Mouse (Mus musculus) liver, embryonic 11.5 days (tissue): Measurements from ENCODE around the gene Snrnp40. TPM values are rescaled to one million over a fixed set of nuclear protein-coding genes. Genes with fewer than 3 reads are reported as not detected.

Experiments
- ATAC-seq: fragments of 200-750 bp; cut with Nextera tagmentation; replicated peaks from 2 replicates; pipeline ENCODE4 v1.8.0; 2017; ENCODE audit warnings: moderate number of reproducible peaks, mild to moderate bottlenecking, moderate TSS enrichment, moderate library complexity; ENCODE audit not compliant: low FRiP score
- DNase-seq: peaks from one replicate; pipeline ENCODE4 v3.0.0-alpha.2; 2017; ENCODE audit warnings: low spot score
- H3K27ac ChIP-seq: fragments of 300-500 bp; sonication (generic); 2 replicates; pipeline ENCODE4 v1.5.1; 2014; ENCODE audit warnings: mild to moderate bottlenecking, low read depth, low read length, control low read depth
- H3K27me3 ChIP-seq: fragments of 300-500 bp; sonication (generic); replicated peaks from 2 replicates; pipeline ENCODE4 v1.6.1; 2014; ENCODE audit warnings: low read length, mixed read lengths; ENCODE audit not compliant: control insufficient read depth, insufficient read depth
- H3K36me3 ChIP-seq: fragments of 300-500 bp; sonication (generic); 2 replicates; pipeline ENCODE4 v1.6.1; 2014; ENCODE audit warnings: mild to moderate bottlenecking, low read length, moderate library complexity, mixed read lengths; ENCODE audit not compliant: control insufficient read depth, insufficient read depth
- H3K4me1 ChIP-seq: fragments of 300-500 bp; sonication (generic); replicated peaks from 2 replicates; pipeline ENCODE4 v1.6.1; 2014; ENCODE audit warnings: low read length, mixed read lengths; ENCODE audit not compliant: control insufficient read depth, insufficient read depth
- H3K4me2 ChIP-seq: fragments of 300-500 bp; sonication (generic); 2 replicates; pipeline ENCODE4 v1.6.1; 2014; ENCODE audit warnings: mild to moderate bottlenecking, control low read depth, moderate library complexity
- H3K4me3 ChIP-seq: fragments of 300-500 bp; sonication (generic); 2 replicates; pipeline ENCODE4 v1.5.1; 2014; ENCODE audit warnings: low read depth, low read length, control low read depth
- H3K9ac ChIP-seq: fragments of 300-500 bp; sonication (generic); 2 replicates; pipeline ENCODE4 v1.6.1; 2014; ENCODE audit warnings: low read depth, low read length, control low read depth
- H3K9me3 ChIP-seq: fragments of 300-500 bp; sonication (generic); 2 replicates; pipeline ENCODE4 v1.6.1; 2016; ENCODE audit warnings: low read length, inconsistent platforms, mixed read lengths; ENCODE audit not compliant: control insufficient read depth
- WGBS: fragments of 180-500 bp; shearing (Covaris S2); extraction: QIAGEN DNeasy Blood & Tissue Kit; methylation state at CpG from one replicate; pipeline ENCODE4 v1.1.7; 2014; 5-methylcytosine and 5-hydroxymethylcytosine counted together
- polyA plus RNA-seq: library from polyadenylated mRNA; unstranded; fragments of >200 nt; fragmentation: Nextera tagmentation; extraction: Ambion mirVana; gene quantifications from 2 replicates; pipeline ENCODE4 v1.2.1, GENCODE M21; 2014

Snrnp40 gene
- polyA plus RNA-seq, 1 experiment from 2014 or later, result 151 TPM

- H3K4me2 ChIP-seq, result no peak overlapping the region
- no peak overlapping the region for H3K9ac ChIP-seq
- no peaks in the 10 kb centered on the region for H3K9me3 ChIP-seq
- no peak for ATAC-seq
- peaks cover 28% of the 10 kb centered on the region for H3K36me3 ChIP-seq
- WGBS, result 81% methylated on average over 7 of the region's 7 CpGs
- no peak for DNase-seq
- H3K27ac ChIP-seq, result no peak overlapping the region
- peaks cover 6% of the 10 kb centered on the region for H3K4me1 ChIP-seq
- H3K27me3 ChIP-seq, result no peaks in the 10 kb centered on the region
- no peak overlapping the region for H3K4me3 ChIP-seq
Measured at GRCm38 (mm10) chr4:130322567-130322966, 37.4 kb upstream of the Snrnp40 start.

DNA sequence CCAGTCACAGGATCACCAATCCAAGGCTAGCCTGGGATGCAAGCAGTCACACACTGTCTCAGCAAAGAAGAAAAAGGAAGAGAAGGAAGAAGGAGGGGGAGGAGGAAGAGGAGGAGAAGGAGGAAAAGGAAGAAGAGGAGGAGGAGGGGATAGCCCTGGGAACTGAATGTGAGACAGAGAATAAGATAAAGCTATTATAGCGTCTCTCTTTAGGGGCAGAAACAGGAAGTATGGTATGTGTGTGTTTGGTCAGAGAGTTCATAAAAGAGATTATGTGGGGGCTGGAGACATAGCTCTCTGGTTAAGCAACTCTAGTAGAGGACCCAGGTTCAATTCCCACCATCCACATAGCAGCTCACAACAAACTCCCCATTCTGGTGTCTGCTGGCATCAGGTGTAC, 36.8 kb upstream of the Snrnp40 start:
- WGBS, result 46% methylated on average over 1 of the region's 1 CpGs
- Histone ChIP-seq H3K4me1 (peaks cover 6% of the 10 kb centered on the region), H3K4me2 (no peak overlapping the region), H3K27me3 (no peaks in the 10 kb centered on the region), H3K27ac (no peak overlapping the region), H3K36me3 (peaks cover 31% of the 10 kb centered on the region), H3K4me3 (no peak overlapping the region), H3K9me3 (no peaks in the 10 kb centered on the region), H3K9ac (no peak overlapping the region)
- no peak for ATAC-seq
- no peak for DNase-seq

DNA sequence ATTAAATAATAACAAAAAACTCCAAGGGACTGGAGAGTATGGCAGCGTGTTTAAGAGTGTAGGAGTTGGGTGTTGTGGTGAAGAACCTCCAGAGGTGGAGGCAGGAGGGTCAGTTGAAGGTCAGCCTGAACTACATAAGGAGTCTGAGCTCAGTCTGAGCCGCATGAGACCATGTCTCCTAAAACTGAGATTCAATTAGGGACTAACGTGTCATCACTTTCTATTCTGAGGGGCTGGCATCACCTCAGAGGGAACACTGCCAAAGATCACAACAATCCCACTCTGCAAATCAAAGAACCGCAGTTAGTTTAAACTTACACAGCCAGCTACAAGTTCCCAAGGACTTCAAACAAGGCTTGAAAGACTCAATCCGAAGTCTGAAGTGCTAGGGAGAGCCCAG, 36.3 kb upstream of the Snrnp40 start:
- H3K36me3 ChIP-seq, result peaks cover 31% of the 10 kb centered on the region
- H3K9me3 ChIP-seq, result no peaks in the 10 kb centered on the region
- H3K4me3 ChIP-seq, result no peak overlapping the region
- no peak overlapping the region for H3K27ac ChIP-seq
- peaks cover 6% of the 10 kb centered on the region for H3K4me1 ChIP-seq
- H3K27me3 ChIP-seq, result no peaks in the 10 kb centered on the region
- WGBS, result 82% methylated on average over 5 of the region's 5 CpGs
- no peak for ATAC-seq
- H3K4me2 ChIP-seq, result no peak overlapping the region
- H3K9ac ChIP-seq, result no peak overlapping the region
- DNase-seq, result no peak

- Histone ChIP-seq H3K4me3 (no peak overlapping the region), H3K27me3 (no peaks in the 10 kb centered on the region), H3K4me2 (no peak overlapping the region), H3K9ac (no peak overlapping the region), H3K4me1 (peaks cover 6% of the 10 kb centered on the region), H3K27ac (no peak overlapping the region), H3K9me3 (no peaks in the 10 kb centered on the region), H3K36me3 (peaks cover 31% of the 10 kb centered on the region)
- WGBS, result 97% methylated on average over 2 of the region's 2 CpGs
- ATAC-seq (no peak), DNase-seq (no peak)
Measured at GRCm38 (mm10) chr4:130325446-130325845, 34.5 kb upstream of the Snrnp40 start.

- Histone ChIP-seq H3K36me3 (peaks cover 28% of the 10 kb centered on the region), H3K4me3 (no peak overlapping the region), H3K4me2 (no peak overlapping the region), H3K27ac (no peak overlapping the region), H3K9me3 (no peaks in the 10 kb centered on the region), H3K27me3 (no peaks in the 10 kb centered on the region), H3K4me1 (no peaks in the 10 kb centered on the region), H3K9ac (no peak overlapping the region)
- 88% methylated on average over 9 of the region's 9 CpGs for WGBS
- DNase-seq (no peak), ATAC-seq (no peak)
Measured at GRCm38 (mm10) chr4:130327366-130327765, 32.6 kb upstream of the Snrnp40 start.

GRCm38 (mm10) chr4:130335867-130336266, 24.1 kb upstream of the Snrnp40 start:
- 78% methylated on average over 5 of the region's 5 CpGs for WGBS
- ATAC-seq (no peak), DNase-seq (no peak)
- Histone ChIP-seq H3K4me3 (no peak overlapping the region), H3K36me3 (peaks cover 9% of the 10 kb centered on the region; the same call in 1 of the 2 replicates), H3K9ac (no peak overlapping the region), H3K27me3 (no peaks in the 10 kb centered on the region), H3K4me1 (no peaks in the 10 kb centered on the region), H3K9me3 (no peaks in the 10 kb centered on the region), H3K27ac (no peak overlapping the region), H3K4me2 (no peak overlapping the region)

DNA sequence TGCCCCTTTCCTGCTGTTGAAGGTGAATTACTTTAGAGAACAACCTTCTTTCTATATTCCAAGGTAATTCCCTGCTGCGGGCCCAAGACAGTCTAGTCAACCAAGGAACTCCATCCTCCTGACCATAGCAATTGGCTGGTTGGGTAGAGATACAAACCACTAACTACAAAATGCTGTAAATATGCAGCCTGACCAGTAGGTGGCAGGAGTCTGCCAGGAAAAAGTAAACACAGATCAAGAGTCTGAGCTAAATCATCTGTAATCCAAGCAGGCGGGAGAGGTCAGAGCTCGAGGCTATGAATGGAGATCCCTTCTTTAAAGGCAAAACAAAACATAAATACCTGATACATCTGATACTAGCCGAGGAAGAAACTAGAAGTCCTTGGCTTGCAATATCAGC, 18.2 kb upstream of the Snrnp40 start:
- Histone ChIP-seq H3K4me2 (no peak overlapping the region), H3K4me3 (no peak overlapping the region), H3K4me1 (no peaks in the 10 kb centered on the region), H3K36me3 (peaks cover 7% of the 10 kb centered on the region; the same call in 1 of the 2 replicates), H3K27me3 (no peaks in the 10 kb centered on the region), H3K9me3 (no peaks in the 10 kb centered on the region), H3K27ac (no peak overlapping the region), H3K9ac (no peak overlapping the region)
- ATAC-seq (peak; percentile 54; the same call in 1 of the 2 replicates), DNase-seq (no peak)
- 29% methylated on average over 4 of the region's 4 CpGs for WGBS

- DNase-seq (no peak), ATAC-seq (no peak)
- H3K9me3 ChIP-seq, result no peaks in the 10 kb centered on the region
- 86% methylated on average over 6 of the region's 6 CpGs for WGBS
- H3K36me3 ChIP-seq, result peaks cover 28% of the 10 kb centered on the region
- no peak overlapping the region for H3K4me3 ChIP-seq
- H3K9ac ChIP-seq, result no peak overlapping the region
- H3K4me2 ChIP-seq, result no peak overlapping the region
- no peaks in the 10 kb centered on the region for H3K27me3 ChIP-seq
- H3K27ac ChIP-seq, result no peak overlapping the region
- no peaks in the 10 kb centered on the region for H3K4me1 ChIP-seq
Measured at GRCm38 (mm10) chr4:130349666-130350065, 10.3 kb upstream of the Snrnp40 start.

DNA sequence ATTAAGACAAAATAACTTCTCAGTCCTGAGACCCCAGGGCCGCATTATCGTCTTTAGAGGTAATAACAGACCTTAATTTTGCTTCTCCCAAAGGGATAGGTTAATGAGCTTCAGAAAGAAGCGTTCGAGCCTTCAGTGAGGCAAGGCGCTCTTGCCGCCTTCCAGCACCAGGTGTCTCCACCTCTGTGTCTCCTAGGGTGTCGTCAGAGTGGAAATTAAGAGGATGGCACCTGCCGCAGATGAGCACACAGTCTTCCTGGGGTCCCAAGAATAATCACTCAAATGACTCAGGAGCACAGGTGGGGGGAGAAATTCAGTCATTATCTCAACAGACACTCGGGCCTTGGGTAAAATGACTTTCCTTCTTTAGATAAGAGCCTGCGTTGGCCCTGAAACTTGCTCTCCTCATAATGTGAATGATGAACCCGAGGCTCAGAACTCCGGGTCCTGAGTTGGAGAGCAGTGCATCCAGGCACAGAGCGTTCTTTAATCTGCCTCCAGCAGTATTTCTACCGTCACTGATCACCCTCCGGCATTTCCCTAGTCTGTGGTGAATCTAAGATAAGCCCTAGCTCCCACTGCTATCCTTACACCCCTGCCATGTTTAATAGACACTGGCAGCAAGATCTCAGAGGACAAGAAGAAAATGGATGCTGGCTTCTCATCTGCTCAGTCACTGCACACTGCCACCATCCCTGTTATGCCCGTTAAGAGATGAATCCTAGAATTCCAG, 9.1 kb upstream of the Snrnp40 start:
- no peaks in the 10 kb centered on the region for H3K4me1 ChIP-seq
- H3K4me3 ChIP-seq, result no peak overlapping the region
- no peak overlapping the region for H3K9ac ChIP-seq
- H3K36me3 ChIP-seq, result peaks cover 28% of the 10 kb centered on the region
- no peaks in the 10 kb centered on the region for H3K9me3 ChIP-seq
- DNase-seq (no peak), ATAC-seq (peak; percentile 41; the same call in 1 of the 2 replicates)
- WGBS, result 78% methylated on average over 16 of the region's 16 CpGs
- no peak overlapping the region for H3K27ac ChIP-seq
- no peak overlapping the region for H3K4me2 ChIP-seq
- no peaks in the 10 kb centered on the region for H3K27me3 ChIP-seq
